Mouse (Mus musculus) MEL (cell line): ENCODE measurements around the gene Gm10985. TPM values are rescaled to one million over a fixed set of nuclear protein-coding genes. Genes with fewer than 3 reads are reported as not detected.

ENCODE experiments used
- DNase-seq: peaks from one replicate; pipeline ENCODE4 v3.0.0; 2011; ENCODE audit warnings: low read depth, low spot score
- H3K27ac ChIP-seq: 2 replicates; pipeline ENCODE4 v1.5.1; 2012; ENCODE audit warnings: low read depth, mild to moderate bottlenecking, control low read depth, low read length, moderate library complexity; ENCODE audit not compliant: control insufficient read depth
- H3K27me3 ChIP-seq, 2 experiments: fragments of 150-350 bp in 1 of 2; sonication (generic) in 1 of 2; 2 replicates each; pipeline ENCODE4 v1.6.1; 2012; ENCODE audit warnings: low read length in 2 of 2, mild to moderate bottlenecking in 2 of 2, improper control_type of control experiment in 1 of 2, moderate library complexity in 1 of 2; ENCODE audit not compliant: insufficient read depth in 2 of 2, control insufficient read depth in 1 of 2
- H3K36me3 ChIP-seq, 2 experiments: 2 replicates each; pipeline ENCODE4 v1.6.1; 2012 to 2014; ENCODE audit warnings: low read length in 2 of 2, improper control_type of control experiment in 1 of 2, inconsistent platforms in 1 of 2, mild to moderate bottlenecking in 1 of 2; ENCODE audit not compliant: insufficient read depth in 2 of 2, control insufficient read depth in 1 of 2
- H3K4me1 ChIP-seq, 2 experiments: fragments of 150-350 bp in 1 of 2; sonication (generic) in 1 of 2; 2 replicates each; pipeline ENCODE4 v1.6.1; 2012; ENCODE audit warnings: low read length in 2 of 2, improper control_type of control experiment in 1 of 2, mild to moderate bottlenecking in 1 of 2; ENCODE audit not compliant: insufficient read depth in 2 of 2, control insufficient read depth in 1 of 2
- H3K4me3 ChIP-seq, 2 experiments: fragments of 150-350 bp in 1 of 2; sonication (generic) in 1 of 2; 2 replicates each; pipeline ENCODE4 v1.5.1; 2012; ENCODE audit warnings: low read depth in 2 of 2, low read length in 2 of 2, mild to moderate bottlenecking in 2 of 2, moderate library complexity in 2 of 2, control low read depth in 1 of 2, improper control_type of control experiment in 1 of 2; ENCODE audit not compliant: control insufficient read depth in 1 of 2, insufficient read depth in 1 of 2
- H3K79me2 ChIP-seq: 2 replicates; pipeline ENCODE4 v1.6.1; 2012; ENCODE audit warnings: mild to moderate bottlenecking, low read length, moderate library complexity; ENCODE audit not compliant: control insufficient read depth, poor library complexity, insufficient read depth
- H3K9ac ChIP-seq: 2 replicates; pipeline ENCODE4 v1.6.1; 2012; ENCODE audit warnings: low read depth, mild to moderate bottlenecking, control low read depth, low read length, moderate library complexity; ENCODE audit not compliant: control insufficient read depth, poor library complexity, severe bottlenecking
- H3K9me3 ChIP-seq: fragments of 150-350 bp; sonication (generic); replicated peaks from 2 replicates; pipeline ENCODE4 v1.6.1; 2012; ENCODE audit warnings: mild to moderate bottlenecking, low read length, improper control_type of control experiment, moderate library complexity; ENCODE audit not compliant: insufficient read depth
- CHD1 ChIP-seq: IDR thresholded peaks from 2 replicates; pipeline ENCODE4 v1.6.1; 2012; ENCODE audit warnings: low read depth, mild to moderate bottlenecking, inconsistent platforms, low read length, improper control_type of control experiment
- CTCF ChIP-seq, 3 experiments: IDR thresholded peaks in 2 of 3; conservative IDR thresholded peaks in 1 of 3; 2 replicates each; pipeline ENCODE4 v1.5.1; 2011 to 2012; ENCODE audit warnings: low read length in 3 of 3, low read depth in 2 of 3, mild to moderate bottlenecking in 2 of 3, improper control_type of control experiment in 1 of 3, inconsistent platforms in 1 of 3, mixed read lengths in 1 of 3, moderate library complexity in 1 of 3; ENCODE audit not compliant: control insufficient read depth in 1 of 3, insufficient read depth in 1 of 3, poor library complexity in 1 of 3, severe bottlenecking in 1 of 3
- EP300 ChIP-seq, 2 experiments: IDR thresholded peaks; 2 replicates each; pipeline ENCODE4 v1.6.1; 2011; ENCODE audit warnings: improper control_type of control experiment in 2 of 2, low read length in 2 of 2, low read depth in 1 of 2, mild to moderate bottlenecking in 1 of 2
- ETS1 ChIP-seq: IDR thresholded peaks from 2 replicates; pipeline ENCODE4 v1.6.1; 2012; ENCODE audit warnings: low read depth, mild to moderate bottlenecking, inconsistent platforms, low read length, improper control_type of control experiment, moderate library complexity
- GABPA ChIP-seq: IDR thresholded peaks from 2 replicates; pipeline ENCODE4 v1.6.1; 2012; ENCODE audit warnings: low read depth, mild to moderate bottlenecking, inconsistent platforms, low read length, improper control_type of control experiment, moderate library complexity
- KAT2A ChIP-seq: conservative IDR thresholded peaks from 2 replicates; pipeline ENCODE4 v1.6.1; 2012; ENCODE audit warnings: low read depth, low read length, improper control_type of control experiment, inconsistent platforms
- MAX ChIP-seq: IDR thresholded peaks from 2 replicates; pipeline ENCODE4 v1.6.1; 2011; ENCODE audit warnings: low read length, improper control_type of control experiment
- MYB ChIP-seq: IDR thresholded peaks from 2 replicates; pipeline ENCODE4 v1.6.1; 2011; ENCODE audit warnings: mild to moderate bottlenecking, low read depth, low read length, improper control_type of control experiment
- POLR2A ChIP-seq, 2 experiments: IDR thresholded peaks; 2 replicates each; pipeline ENCODE4 v1.6.1; 2011 to 2012; ENCODE audit warnings: low read length in 2 of 2, mild to moderate bottlenecking in 2 of 2, control low read depth in 1 of 2, improper control_type of control experiment in 1 of 2, low read depth in 1 of 2, moderate library complexity in 1 of 2; ENCODE audit not compliant: control insufficient read depth in 1 of 2, insufficient read depth in 1 of 2, poor library complexity in 1 of 2
- POLR2AphosphoS5 ChIP-seq: IDR thresholded peaks from 2 replicates; pipeline ENCODE4 v1.6.1; 2012; ENCODE audit warnings: low read depth, borderline replicate concordance, mild to moderate bottlenecking, inconsistent platforms, low read length, moderate library complexity, mixed read lengths
- SIN3A ChIP-seq: IDR thresholded peaks from 2 replicates; pipeline ENCODE4 v1.6.1; 2012; ENCODE audit warnings: low read length, improper control_type of control experiment, inconsistent platforms
- UBTF ChIP-seq: IDR thresholded peaks from 2 replicates; pipeline ENCODE4 v1.6.1; 2012; ENCODE audit warnings: low read depth, mild to moderate bottlenecking, inconsistent platforms, low read length, improper control_type of control experiment, moderate library complexity, borderline replicate concordance; ENCODE audit not compliant: insufficient read depth
- ZMIZ1 ChIP-seq: IDR thresholded peaks from 2 replicates; pipeline ENCODE4 v1.6.1; 2012; ENCODE audit warnings: low read depth, mild to moderate bottlenecking, inconsistent platforms, low read length, improper control_type of control experiment, moderate library complexity
- polyA plus RNA-seq, 2 experiments: library from polyadenylated mRNA; stranded (reverse) in 1 of 2; unstranded in 1 of 2; fragments of >175 nt in 1 of 2; fragments of >200 nt in 1 of 2; gene quantifications; 2 replicates each; pipeline versions ENCODE4 v1.2.1 to v1.2.4; 2012; ENCODE audit warnings: low replicate concordance in 2 of 2, low read depth in 1 of 2; ENCODE audit not compliant: insufficient read length in 2 of 2, insufficient read depth in 1 of 2, missing spikeins in 1 of 2
- total RNA-seq: library from RNA; depleted of rRNA; stranded (reverse); fragments of 300-350 nt; gene quantifications from 2 replicates; pipeline ENCODE4 v1.2.3, GENCODE M21; 2012

Gene Gm10985
- total and polyA plus RNA-seq, 3 experiments, result not detected

DNA sequence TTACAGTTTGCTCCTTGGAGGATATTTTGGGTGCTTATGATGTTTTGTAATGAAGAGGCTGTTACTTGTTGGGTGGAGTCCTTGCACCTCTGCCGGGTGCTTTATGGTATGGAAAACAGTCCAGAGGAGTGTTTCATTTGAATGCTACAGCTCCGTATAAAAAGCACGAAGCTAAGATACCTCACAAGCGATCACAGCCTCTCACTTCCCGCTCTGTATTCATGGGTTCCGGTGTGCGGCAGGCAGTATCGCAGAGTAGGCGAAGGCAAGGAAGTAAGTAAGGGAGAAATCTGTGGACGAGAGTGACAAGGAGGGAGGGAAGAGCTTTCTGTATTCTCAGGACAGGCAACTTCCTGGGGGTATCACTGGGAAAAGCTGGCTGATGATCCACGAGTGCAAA, 3.4 kb downstream of the Gm10985 start:
- no peaks in the 10 kb centered on the region for H3K9me3 ChIP-seq

DNA sequence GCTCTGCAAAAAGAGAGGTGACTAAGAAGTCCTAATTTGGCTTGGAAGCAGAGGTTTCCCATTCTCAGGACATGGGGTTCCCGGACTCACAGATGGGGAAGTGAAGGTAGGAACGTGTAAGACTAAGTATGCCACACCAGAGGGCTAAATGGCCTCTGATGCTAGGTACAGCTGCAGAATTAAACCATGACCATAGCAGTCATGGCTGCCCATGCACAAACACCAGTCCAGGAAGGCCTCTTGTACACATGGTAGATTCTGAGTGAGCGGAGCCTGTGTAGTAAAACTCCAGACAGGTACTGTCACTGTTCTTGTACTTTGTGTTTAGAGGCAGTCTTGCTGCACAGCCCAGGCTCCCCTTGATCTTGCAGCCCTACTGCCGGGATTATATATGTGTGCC, 9.4 kb downstream of the Gm10985 start:
- H3K4me3 ChIP-seq, result no peak overlapping the region
- H3K4me1 ChIP-seq, result no peaks in the 10 kb centered on the region
- H3K27me3 ChIP-seq, result no peaks in the 10 kb centered on the region
- H3K9ac ChIP-seq, result no peak overlapping the region
- H3K9me3 ChIP-seq, result no peaks in the 10 kb centered on the region
- TF ChIP-seq POLR2AphosphoS5 (no peak), POLR2A (IDR thresholded peaks at IDR 0.05; ENCODE audit: control insufficient read depth in 1 of 2, insufficient read depth in 1 of 2, low read depth in 1 of 2, low read length in 2 of 2, poor library complexity in 1 of 2) (peak in 1 of 2 experiments; percentile 28; a peak in 1 of 4 replicates), MYB (no peak), GABPA (no peak), KAT2A (no peak), EP300 (IDR thresholded peaks at IDR 0.05; ENCODE audit: low read depth in 1 of 2, low read length in 2 of 2) (no peak)
- no peak for DNase-seq
- H3K79me2 ChIP-seq, result no peaks in the 10 kb centered on the region
- H3K36me3 ChIP-seq, result peaks cover 0 to 6% of the 10 kb centered on the region in 2 experiments; a peak in 2 of 4 replicates
- H3K27ac ChIP-seq, result no peak overlapping the region

More for the DNA sequence above, 3.4 kb downstream of the Gm10985 start:
- H3K36me3 ChIP-seq, result no peaks in the 10 kb centered on the region
- no peak overlapping the region for H3K27ac ChIP-seq
- H3K79me2 ChIP-seq, result no peaks in the 10 kb centered on the region
- no peak overlapping the region for H3K4me3 ChIP-seq
- no peaks in the 10 kb centered on the region for H3K4me1 ChIP-seq
- H3K27me3 ChIP-seq, result no peaks in the 10 kb centered on the region; a peak in 1 of 4 replicates
- TF ChIP-seq CHD1 (no peak), ETS1 (no peak), SIN3A (no peak), MAX (no peak), UBTF (no peak), ZMIZ1 (no peak), CTCF (IDR thresholded peaks at IDR 0.05 in 2 of 3, conservative IDR thresholded peaks at IDR 0.05 in 1 of 3; ENCODE audit: control insufficient read depth in 1 of 3, insufficient read depth in 1 of 3, low read depth in 2 of 3, low read length in 3 of 3, poor library complexity in 1 of 3, severe bottlenecking in 1 of 3) (no peak)
- no peak for DNase-seq
- no peak overlapping the region for H3K9ac ChIP-seq

DNA sequence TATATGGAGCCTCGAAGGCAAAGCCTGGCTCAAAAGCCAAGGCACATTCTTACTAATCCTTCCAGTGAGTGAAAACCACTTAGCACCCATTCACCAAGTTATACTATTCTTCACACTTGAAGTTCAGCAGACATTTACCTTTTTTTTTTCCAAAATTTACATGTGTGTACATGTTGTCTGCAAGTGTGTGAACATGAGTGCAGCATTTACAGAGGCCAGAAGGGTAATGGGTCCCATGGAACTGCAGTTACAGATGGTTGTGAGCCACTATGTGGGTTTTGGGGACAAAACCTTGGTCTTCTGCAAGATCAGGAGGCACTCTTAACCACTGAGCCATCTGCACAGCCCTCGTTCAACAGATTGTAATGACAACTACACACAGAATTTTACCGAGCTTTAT, 9.9 kb downstream of the Gm10985 start:
- no peak overlapping the region for H3K27ac ChIP-seq
- no peaks in the 10 kb centered on the region for H3K79me2 ChIP-seq
- H3K9ac ChIP-seq, result no peak overlapping the region
- H3K4me3 ChIP-seq, result no peak overlapping the region
- H3K4me1 ChIP-seq, result no peaks in the 10 kb centered on the region
- H3K9me3 ChIP-seq, result no peaks in the 10 kb centered on the region
- H3K27me3 ChIP-seq, result no peaks in the 10 kb centered on the region
- H3K36me3 ChIP-seq, result peaks cover 0 to 6% of the 10 kb centered on the region in 2 experiments; a peak in 2 of 4 replicates
- no peak for TF ChIP-seq ZMIZ1
- DNase-seq, result no peak
